17 mouse cellular contexts compared by ENCODE assay signal in genomic region chr9:62515138-62515537, GRCm38 (mm10). TPM values are rescaled to one million over a fixed set of nuclear protein-coding genes. Genes with fewer than 3 reads are reported as not detected.
"Had no signal": no experiment of that assay in that cellular context is flagged by ENCODE, and none has a peak within 500 bp of the region (broad histone marks: within the 10 kb centered on the region; RNA-seq: fewer than 3 reads in every experiment).

No protein-coding gene starts in this region.

- H3K9me3 ChIP-seq: limb, embryonic 12.5 days; liver, embryonic 13.5 days; lung, embryonic 15.5 days; midbrain, embryonic 15.5 days; neural tube, embryonic 13.5 days; stomach, embryonic 15.5 days had no signal

- DNase-seq: kidney, postnatal 4 days; liver; liver, embryonic 13.5 days; liver, postnatal 0 days; lung, postnatal 14 days; right cerebral cortex, postnatal 14 days; thymus, postnatal 4 days had no signal

- ATAC-seq: intestine, postnatal 0 days; liver, postnatal 0 days; midbrain, embryonic 15.5 days had no signal

- H3K4me2 ChIP-seq: limb, embryonic 12.5 days; liver, embryonic 13.5 days; lung, embryonic 15.5 days; midbrain, embryonic 11.5 days; midbrain, embryonic 15.5 days; neural tube, embryonic 13.5 days; stomach, embryonic 15.5 days had no signal

- H3K27ac ChIP-seq: limb, embryonic 12.5 days; liver, embryonic 13.5 days; macrophage; midbrain, embryonic 15.5 days had no signal

- H3K36me3 ChIP-seq: limb, embryonic 12.5 days; liver, embryonic 13.5 days; lung, embryonic 15.5 days; midbrain, embryonic 15.5 days; neural tube, embryonic 13.5 days; stomach, embryonic 15.5 days had no signal

- H3K27me3 ChIP-seq: liver, embryonic 13.5 days; lung, embryonic 15.5 days; midbrain, embryonic 15.5 days; neural tube, embryonic 13.5 days; stomach, embryonic 15.5 days had no signal

- H3K4me3 ChIP-seq: limb, embryonic 12.5 days; liver, embryonic 13.5 days; lung, embryonic 15.5 days; megakaryocyte, embryonic 14.5 days; midbrain, embryonic 15.5 days; neural tube, embryonic 13.5 days; stomach, embryonic 15.5 days had no signal

- H3K9ac ChIP-seq: limb, embryonic 12.5 days; liver, embryonic 13.5 days; liver, postnatal 0 days; lung, embryonic 15.5 days; midbrain, embryonic 15.5 days; neural tube, embryonic 13.5 days; stomach, embryonic 15.5 days had no signal

- H3K4me1 ChIP-seq: liver, embryonic 13.5 days; megakaryocyte, embryonic 14.5 days had no signal

RNA-seq across cellular contexts. Expression of gene Coro2b, which starts 21.7 kb away (rescaled TPM):
- total RNA-seq: monocyte, adult 5-6 weeks had no signal
